Mouse (Mus musculus): ENCODE results near the gene Fzr1.

DNA sequence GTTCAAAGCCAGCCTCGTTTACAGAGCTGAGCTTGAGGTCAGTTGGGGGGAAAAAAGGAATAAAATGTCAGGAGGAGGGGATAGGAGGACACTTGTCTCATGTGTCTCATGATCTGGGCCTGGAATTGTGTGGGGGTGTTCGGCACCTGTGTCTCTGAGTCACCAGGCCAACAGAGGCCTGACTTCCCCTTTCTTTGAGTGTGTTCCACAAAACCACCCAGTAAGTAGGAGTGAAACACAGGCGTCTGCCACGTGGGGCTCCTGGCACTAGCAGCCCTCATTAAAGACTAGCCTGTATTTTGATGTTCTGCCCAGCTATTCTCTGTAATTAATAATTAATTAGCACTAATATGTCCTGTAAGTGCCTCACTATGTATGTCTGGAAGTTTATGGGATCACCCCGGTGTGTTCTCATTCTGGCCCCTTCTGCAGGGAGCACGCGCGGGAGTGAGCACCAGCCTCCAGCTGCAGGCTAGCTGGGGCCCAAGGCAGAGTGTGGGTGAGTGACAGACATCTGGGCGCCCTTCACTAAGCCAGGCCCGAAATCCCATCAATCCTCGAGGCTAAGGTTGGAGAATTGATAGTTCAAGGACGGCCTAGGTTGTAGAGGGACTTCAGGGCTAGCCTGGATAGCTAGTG, 21.8 kb downstream of the Fzr1 start:
- TF ChIP-seq POLR2A (IDR thresholded peaks at IDR 0.05; ENCODE audit: borderline replicate concordance, insufficient read depth, low read length) (no peak), CTCF (IDR thresholded peaks at IDR 0.05; ENCODE audit: borderline replicate concordance, insufficient read depth, low read depth, low read length) (no peak)

Measured in cerebellum, adult 2 months (tissue).